Mouse (Mus musculus): ENCODE measurements around the gene Galt. TPM values are rescaled to one million over a fixed set of nuclear protein-coding genes. Genes with fewer than 3 reads are reported as not detected.
"Not testable (repeated sequence)": the region's sequence is repeated elsewhere in the genome, so short reads cannot be mapped to it uniquely, and the experiment has no call there.

The Galt gene
- polyA plus RNA-seq, 1 experiment from 2014 or later: 40.7 TPM

DNA sequence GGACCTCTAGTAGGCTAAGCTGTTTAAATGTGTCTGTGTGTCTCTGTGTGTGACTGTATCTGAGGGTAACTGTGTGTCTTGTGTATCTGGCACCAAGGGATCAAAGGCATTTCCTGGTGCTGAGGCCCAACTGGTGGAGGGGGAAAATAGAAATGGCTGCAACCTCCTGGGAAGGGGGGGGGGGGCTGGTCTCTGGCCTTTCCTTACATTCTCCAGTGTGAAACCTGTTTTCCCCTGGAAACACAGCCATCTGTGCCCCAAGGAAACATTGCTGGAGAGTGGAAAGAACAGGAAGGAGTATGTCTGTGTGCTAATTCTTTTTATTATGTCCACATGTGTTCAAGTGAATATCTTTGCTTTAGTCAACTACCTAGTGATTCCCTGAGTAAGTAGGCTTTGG, 6.7 kb downstream of the Galt start:
- H3K27ac ChIP-seq (ENCODE audit: low read depth, low read length): peak overlapping the region; percentile 77; the same call in 1 of the 2 replicates
- H3K4me3 ChIP-seq (ENCODE audit: low read depth, low read length): no peak overlapping the region
- H3K4me2 ChIP-seq: peak overlapping the region; percentile 77
- no peak for ATAC-seq (replicated peaks; ENCODE audit: low FRiP score)
- H3K36me3 ChIP-seq (ENCODE audit: control insufficient read depth, insufficient read depth, low read length): peaks cover 6% of the 10 kb centered on the region; the same call in 1 of the 2 replicates
- H3K27me3 ChIP-seq (replicated peaks; ENCODE audit: control insufficient read depth, insufficient read depth, low read length): no peaks in the 10 kb centered on the region
- DNase-seq (ENCODE audit: low spot score): no peak
- peaks cover 32% of the 10 kb centered on the region for H3K4me1 ChIP-seq (replicated peaks; ENCODE audit: control insufficient read depth, insufficient read depth, low read length)
- H3K9ac ChIP-seq (ENCODE audit: low read depth, low read length): peak overlapping the region; percentile 58
- no peaks in the 10 kb centered on the region for H3K9me3 ChIP-seq (ENCODE audit: control insufficient read depth, low read length)

GRCm38 (mm10) chr4:41762099-41762687, 7.2 kb downstream of the Galt start:
- DNase-seq (ENCODE audit: low spot score): no peak
- H3K4me3 ChIP-seq (ENCODE audit: low read depth, low read length): 0 out of 2 replicates have a peak overlapping the region, but pooled peaks have one; percentile 5
- H3K27ac ChIP-seq (ENCODE audit: low read depth, low read length): peak overlapping the region; percentile 77; the same call in 1 of the 2 replicates
- peaks cover 4% of the 10 kb centered on the region; the same call in 1 of the 2 replicates for H3K36me3 ChIP-seq (ENCODE audit: control insufficient read depth, insufficient read depth, low read length)
- peak overlapping the region; percentile 77 for H3K4me2 ChIP-seq
- H3K9me3 ChIP-seq (ENCODE audit: control insufficient read depth, low read length): no peaks in the 10 kb centered on the region
- no peaks in the 10 kb centered on the region for H3K27me3 ChIP-seq (replicated peaks; ENCODE audit: control insufficient read depth, insufficient read depth, low read length)
- WGBS: 39% methylated on average over 8 of the region's 8 CpGs
- no peak overlapping the region for H3K9ac ChIP-seq (ENCODE audit: low read depth, low read length)
- peak; percentile 13; the same call in 1 of the 2 replicates for ATAC-seq (replicated peaks; ENCODE audit: low FRiP score)
- peaks cover 32% of the 10 kb centered on the region for H3K4me1 ChIP-seq (replicated peaks; ENCODE audit: control insufficient read depth, insufficient read depth, low read length)

DNA sequence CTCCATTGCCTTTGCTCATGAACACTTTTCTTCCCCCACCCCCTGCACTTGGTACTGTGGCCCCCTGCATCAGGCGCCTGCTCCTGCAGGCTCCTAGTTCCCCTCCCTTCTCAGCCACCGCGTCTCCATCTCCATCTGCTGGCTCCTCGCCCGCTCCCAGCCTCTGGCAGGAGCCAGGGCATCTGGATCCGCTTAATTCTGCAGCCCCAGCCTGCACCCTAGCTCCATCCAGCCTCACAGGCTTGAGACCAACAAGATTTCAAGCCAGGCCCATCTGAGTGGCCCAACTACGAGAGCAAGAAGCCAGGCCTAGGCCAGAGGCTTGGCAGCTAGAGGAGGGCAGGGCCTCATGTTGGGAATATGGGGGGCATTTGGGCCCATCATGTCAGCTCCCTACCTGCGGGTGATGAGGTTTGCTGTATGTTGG, 7.7 kb downstream of the Galt start:
- H3K36me3 ChIP-seq (ENCODE audit: control insufficient read depth, insufficient read depth, low read length); H3K9me3 ChIP-seq (ENCODE audit: control insufficient read depth, low read length); H3K9ac ChIP-seq (ENCODE audit: low read depth, low read length); H3K27me3 ChIP-seq (replicated peaks; ENCODE audit: control insufficient read depth, insufficient read depth, low read length); ATAC-seq (replicated peaks; ENCODE audit: low FRiP score); DNase-seq (ENCODE audit: low spot score): not testable (repeated sequence)
- peaks cover 32% of the 10 kb centered on the region for H3K4me1 ChIP-seq (replicated peaks; ENCODE audit: control insufficient read depth, insufficient read depth, low read length)
- H3K4me3 ChIP-seq (ENCODE audit: low read depth, low read length): 0 out of 2 replicates have a peak overlapping the region, but pooled peaks have one; percentile 5
- WGBS: 65% methylated on average over 8 of the region's 8 CpGs
- peak overlapping the region; percentile 30 for H3K4me2 ChIP-seq
- H3K27ac ChIP-seq (ENCODE audit: low read depth, low read length): peak overlapping the region; percentile 19; the same call in 1 of the 2 replicates

DNA sequence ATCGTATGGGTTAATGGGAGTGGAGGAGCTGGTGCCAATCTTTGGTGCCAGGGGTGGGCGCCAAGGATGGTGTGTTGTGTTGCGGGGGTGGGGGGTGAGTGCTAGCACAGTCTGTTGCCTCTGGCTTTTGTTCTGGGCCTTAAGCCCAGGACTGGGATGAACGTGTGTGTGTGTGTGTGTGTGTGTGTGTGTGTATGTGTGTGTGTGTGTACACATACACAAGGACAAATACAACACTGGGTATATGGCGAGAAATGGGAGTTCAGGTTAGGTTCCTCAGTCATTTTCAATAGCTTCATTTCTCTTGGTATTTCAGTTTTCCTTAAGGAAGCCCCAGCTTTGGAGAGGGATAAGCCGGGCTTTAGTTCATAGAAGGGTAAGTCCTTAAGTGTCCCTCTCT, 8.1 kb downstream of the Galt start:
- H3K4me2 ChIP-seq: not testable (repeated sequence)

DNA sequence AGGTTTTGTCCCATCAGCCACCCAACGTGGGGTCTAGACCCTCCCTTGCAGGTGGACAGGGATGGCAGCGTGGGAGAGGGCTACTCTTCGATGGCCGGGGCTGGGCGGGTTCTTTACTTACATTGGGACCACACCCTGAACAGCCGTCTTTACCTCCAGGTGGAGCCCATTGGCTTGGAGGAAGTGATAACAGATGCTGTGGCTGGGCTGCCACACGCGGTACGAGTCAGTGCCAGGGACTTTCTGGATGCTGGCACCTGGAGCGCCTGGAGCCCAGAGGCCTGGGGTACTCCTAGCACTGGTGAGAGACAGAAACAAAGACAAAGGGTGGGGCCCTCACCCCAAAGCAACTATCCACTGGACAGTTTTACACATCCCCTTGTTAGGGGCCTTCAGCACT, 12.3 kb downstream of the Galt start:
- 68% methylated on average over 10 of the region's 10 CpGs for WGBS
- not testable (repeated sequence) for H3K36me3 ChIP-seq (ENCODE audit: control insufficient read depth, insufficient read depth, low read length); H3K9me3 ChIP-seq (ENCODE audit: control insufficient read depth, low read length); ATAC-seq (replicated peaks; ENCODE audit: low FRiP score); H3K9ac ChIP-seq (ENCODE audit: low read depth, low read length); H3K4me3 ChIP-seq (ENCODE audit: low read depth, low read length); H3K27ac ChIP-seq (ENCODE audit: low read depth, low read length); H3K4me1 ChIP-seq (replicated peaks; ENCODE audit: control insufficient read depth, insufficient read depth, low read length); H3K4me2 ChIP-seq; H3K27me3 ChIP-seq (replicated peaks; ENCODE audit: control insufficient read depth, insufficient read depth, low read length); DNase-seq (ENCODE audit: low spot score)

More for the DNA sequence above, 8.1 kb downstream of the Galt start:
- WGBS: 79% methylated on average over 4 of the region's 6 CpGs
- DNase-seq (ENCODE audit: low spot score); H3K4me3 ChIP-seq (ENCODE audit: low read depth, low read length); H3K9ac ChIP-seq (ENCODE audit: low read depth, low read length); H3K9me3 ChIP-seq (ENCODE audit: control insufficient read depth, low read length); H3K36me3 ChIP-seq (ENCODE audit: control insufficient read depth, insufficient read depth, low read length); H3K27ac ChIP-seq (ENCODE audit: low read depth, low read length); ATAC-seq (replicated peaks; ENCODE audit: low FRiP score); H3K27me3 ChIP-seq (replicated peaks; ENCODE audit: control insufficient read depth, insufficient read depth, low read length): not testable (repeated sequence)
- peaks cover 32% of the 10 kb centered on the region for H3K4me1 ChIP-seq (replicated peaks; ENCODE audit: control insufficient read depth, insufficient read depth, low read length)

- not testable (repeated sequence) for H3K27ac ChIP-seq (ENCODE audit: low read depth, low read length); H3K9me3 ChIP-seq (ENCODE audit: control insufficient read depth, low read length)
- WGBS: 7% methylated on average over 8 of the region's 16 CpGs
Measured at GRCm38 (mm10) chr4:41772946-41773345, 17.9 kb downstream of the Galt start.

DNA sequence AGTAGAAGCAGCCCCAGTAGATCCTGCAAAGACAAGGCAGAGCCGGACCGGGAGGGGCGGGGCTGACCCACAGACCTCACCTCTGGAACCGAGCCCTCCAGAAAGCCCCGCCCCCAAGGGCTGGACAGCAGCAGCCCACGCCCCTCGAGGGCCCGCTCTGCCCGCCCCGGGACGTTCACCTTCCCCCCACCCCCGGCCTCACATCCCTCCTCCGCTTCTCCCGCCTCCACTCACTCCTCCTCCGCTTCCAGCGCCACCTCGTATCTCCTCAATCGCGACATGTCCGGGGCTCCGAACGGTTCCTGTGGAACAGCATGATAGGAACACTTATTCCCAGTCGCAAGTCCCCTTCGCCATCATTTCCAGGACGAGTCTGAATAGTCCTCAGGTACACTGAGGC, 18.5 kb downstream of the Galt start:
- H3K27me3 ChIP-seq (replicated peaks; ENCODE audit: control insufficient read depth, insufficient read depth, low read length); H3K27ac ChIP-seq (ENCODE audit: low read depth, low read length); H3K36me3 ChIP-seq (ENCODE audit: control insufficient read depth, insufficient read depth, low read length); H3K9ac ChIP-seq (ENCODE audit: low read depth, low read length); H3K9me3 ChIP-seq (ENCODE audit: control insufficient read depth, low read length); H3K4me1 ChIP-seq (replicated peaks; ENCODE audit: control insufficient read depth, insufficient read depth, low read length); DNase-seq (ENCODE audit: low spot score); ATAC-seq (replicated peaks; ENCODE audit: low FRiP score): not testable (repeated sequence)
- Histone ChIP-seq H3K4me3 (ENCODE audit: low read depth, low read length) (peak overlapping the region; percentile 44), H3K4me2 (peak overlapping the region; percentile 50)
- WGBS: 1% methylated on average over 17 of the region's 25 CpGs

More at GRCm38 (mm10) chr4:41772946-41773345, 17.9 kb downstream of the Galt start:
- H3K4me1 ChIP-seq (replicated peaks; ENCODE audit: control insufficient read depth, insufficient read depth, low read length); ATAC-seq (replicated peaks; ENCODE audit: low FRiP score); H3K27me3 ChIP-seq (replicated peaks; ENCODE audit: control insufficient read depth, insufficient read depth, low read length); H3K36me3 ChIP-seq (ENCODE audit: control insufficient read depth, insufficient read depth, low read length); DNase-seq (ENCODE audit: low spot score); H3K9ac ChIP-seq (ENCODE audit: low read depth, low read length): not testable (repeated sequence)
- H3K4me2 ChIP-seq: peak overlapping the region; percentile 59
- H3K4me3 ChIP-seq (ENCODE audit: low read depth, low read length): peak overlapping the region; percentile 28; the same call in 1 of the 2 replicates

DNA sequence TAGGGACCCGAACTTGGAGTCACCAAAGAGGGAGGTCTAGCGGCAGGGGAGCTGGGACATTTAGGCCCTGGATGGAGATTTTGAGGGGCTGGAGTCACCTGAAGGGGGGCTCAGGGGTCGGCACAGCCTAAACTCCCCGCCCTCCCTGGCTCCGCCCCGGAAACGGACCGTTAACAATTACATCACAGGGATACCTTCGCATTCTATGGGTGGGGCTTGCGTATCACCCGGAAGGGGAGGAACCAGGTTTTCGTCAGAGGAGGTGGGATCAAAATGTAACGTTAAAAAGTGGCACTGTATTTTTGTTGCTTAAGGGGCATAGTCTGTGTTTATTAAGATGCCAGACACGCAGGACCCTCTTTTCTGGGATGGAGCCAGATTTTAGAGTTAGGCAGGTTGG, 19.0 kb downstream of the Galt start, which contains the start of gene Ccl27a:
Gene Ccl27a, minus strand, starts transcription at position 246 of the 400 bp plus-strand sequence.
- not testable (repeated sequence) for H3K9ac ChIP-seq (ENCODE audit: low read depth, low read length); H3K9me3 ChIP-seq (ENCODE audit: control insufficient read depth, low read length); H3K36me3 ChIP-seq (ENCODE audit: control insufficient read depth, insufficient read depth, low read length); H3K4me1 ChIP-seq (replicated peaks; ENCODE audit: control insufficient read depth, insufficient read depth, low read length); ATAC-seq (replicated peaks; ENCODE audit: low FRiP score); H3K27me3 ChIP-seq (replicated peaks; ENCODE audit: control insufficient read depth, insufficient read depth, low read length)
- under 1% methylated on average over 12 of the region's 14 CpGs for WGBS
- 0 out of 2 replicates have a peak within 1 kb of the TSS, but pooled peaks have one; percentile 19 for H3K27ac ChIP-seq (ENCODE audit: low read depth, low read length)
- peak within 1 kb of the TSS; percentile 59 for H3K4me2 ChIP-seq
- H3K4me3 ChIP-seq (ENCODE audit: low read depth, low read length): peak within 1 kb of the TSS; percentile 44
- peak; percentile 79 for DNase-seq (ENCODE audit: low spot score)

DNA sequence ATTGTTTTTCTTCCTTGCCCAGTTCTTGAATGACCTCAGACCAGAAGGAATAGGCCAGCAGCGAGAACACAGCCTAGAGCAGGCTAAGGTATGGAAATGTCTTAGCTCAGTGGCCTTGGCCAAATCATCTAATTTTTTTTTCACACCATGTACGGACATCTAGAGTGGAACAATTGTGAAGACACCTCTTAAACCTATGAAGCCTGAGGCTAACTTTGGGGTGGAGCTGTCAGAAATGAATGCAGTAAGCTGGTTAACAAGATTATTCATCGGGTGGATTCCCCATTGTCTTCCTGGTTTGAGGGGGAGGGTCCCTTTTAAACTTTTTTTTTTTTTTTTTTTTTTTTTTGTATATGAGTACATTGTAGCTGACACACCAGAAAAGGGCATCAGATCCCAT, 19.5 kb downstream of the Galt start:
- DNase-seq (ENCODE audit: low spot score); ATAC-seq (replicated peaks; ENCODE audit: low FRiP score): not testable (repeated sequence)

More for the DNA sequence above, 19.5 kb downstream of the Galt start:
- H3K36me3 ChIP-seq (ENCODE audit: control insufficient read depth, insufficient read depth, low read length); H3K9me3 ChIP-seq (ENCODE audit: control insufficient read depth, low read length); H3K9ac ChIP-seq (ENCODE audit: low read depth, low read length); H3K4me1 ChIP-seq (replicated peaks; ENCODE audit: control insufficient read depth, insufficient read depth, low read length); H3K27me3 ChIP-seq (replicated peaks; ENCODE audit: control insufficient read depth, insufficient read depth, low read length): not testable (repeated sequence)
- peak overlapping the region; percentile 49 for H3K4me2 ChIP-seq
- 71% methylated on average over 3 of the region's 3 CpGs for WGBS
- peak overlapping the region; percentile 44; the same call in 1 of the 2 replicates for H3K4me3 ChIP-seq (ENCODE audit: low read depth, low read length)
- 0 out of 2 replicates have a peak overlapping the region, but pooled peaks have one; percentile 19 for H3K27ac ChIP-seq (ENCODE audit: low read depth, low read length)
